Mouse (Mus musculus) liver, postnatal 0 days (tissue): ENCODE results near the gene Edem2.

Experiments used
- CTCF ChIP-seq: sonication (generic); IDR thresholded peaks from 2 replicates; pipeline ENCODE4 v1.5.1; 2016; ENCODE audit warnings: antibody characterized with exemption, low read depth
- EP300 ChIP-seq: IDR thresholded peaks from 2 replicates; pipeline ENCODE4 v1.6.1; 2016; ENCODE audit warnings: antibody characterized with exemption, low read depth, mild to moderate bottlenecking

DNA sequence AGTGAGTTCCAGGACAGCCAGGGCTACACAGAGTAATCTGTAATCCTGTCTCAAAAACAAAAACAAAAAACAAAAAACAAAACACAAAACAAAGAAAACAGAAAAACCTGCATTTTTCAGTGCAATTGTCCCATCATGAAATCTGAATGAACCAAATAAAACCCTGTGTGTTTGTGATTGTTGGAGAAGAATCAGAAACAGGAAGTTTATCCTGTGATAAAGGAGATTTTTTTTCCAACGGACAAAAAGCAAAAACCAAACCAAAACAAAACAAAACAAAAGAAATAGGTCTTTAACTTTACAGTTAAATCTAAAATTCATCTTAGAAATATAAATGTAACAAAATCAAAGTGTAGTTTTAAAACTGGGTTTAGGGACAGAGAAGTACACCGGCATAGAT lies 34.7 kb downstream of the Edem2 start:
- TF ChIP-seq CTCF (no peak), EP300 (no peak)
